Mouse (Mus musculus): ENCODE results near the gene Sec23a.
"Not testable (repeated sequence)": the region's sequence is repeated elsewhere in the genome, so short reads cannot be mapped to it uniquely, and the experiment has no call there.

The Sec23a gene

GRCm38 (mm10) chr12:59011844-59012709 lies at the start of gene Sec23a:
Gene Sec23a, minus strand, starts transcription at chr12:59012017.
- DNase-seq (ENCODE audit: low spot score) = peak; percentile 99

GRCm38 (mm10) chr12:59060993-59061595 lies 49.3 kb upstream of the Sec23a start, which contains the start of gene Trappc6b:
Gene Trappc6b, minus strand, starts transcription at chr12:59061472.
- peak; percentile 64 for DNase-seq (ENCODE audit: low spot score)

- no peak for DNase-seq (ENCODE audit: low spot score)
Observed at GRCm38 (mm10) chr12:59060322-59060721, 48.5 kb upstream of the Sec23a start.

- DNase-seq (ENCODE audit: low spot score) = not testable (repeated sequence)
Observed at GRCm38 (mm10) chr12:59058242-59058641, 46.4 kb upstream of the Sec23a start.

GRCm38 (mm10) chr12:59056222-59056621 lies 44.4 kb upstream of the Sec23a start:
- no peak for DNase-seq (ENCODE audit: low spot score)

GRCm38 (mm10) chr12:59055196-59055850 lies 43.5 kb upstream of the Sec23a start:
- DNase-seq (ENCODE audit: low spot score) = no peak

- no peak for DNase-seq (ENCODE audit: low spot score)
Observed at GRCm38 (mm10) chr12:59053976-59054375, 42.2 kb upstream of the Sec23a start.

GRCm38 (mm10) chr12:59053166-59053565 lies 41.3 kb upstream of the Sec23a start:
- DNase-seq (ENCODE audit: low spot score) = peak; percentile 49

- DNase-seq (ENCODE audit: low spot score) = no peak
Observed at GRCm38 (mm10) chr12:59052470-59052869, 40.7 kb upstream of the Sec23a start.

- DNase-seq (ENCODE audit: low spot score) = no peak
Observed at GRCm38 (mm10) chr12:59040851-59041250, 29.0 kb upstream of the Sec23a start.

- peak; percentile 80 for DNase-seq (ENCODE audit: low spot score)
Observed at GRCm38 (mm10) chr12:59039971-59040844, 28.4 kb upstream of the Sec23a start.

- DNase-seq (ENCODE audit: low spot score) = no peak
Observed at GRCm38 (mm10) chr12:59039162-59039970, 27.5 kb upstream of the Sec23a start.

- peak; percentile 54 for DNase-seq (ENCODE audit: low spot score)
Observed at GRCm38 (mm10) chr12:59032101-59032500, 20.3 kb upstream of the Sec23a start.

GRCm38 (mm10) chr12:59021306-59021705 lies 9.5 kb upstream of the Sec23a start:
- no peak for DNase-seq (ENCODE audit: low spot score)

GRCm38 (mm10) chr12:59019891-59020290 lies 8.1 kb upstream of the Sec23a start:
- DNase-seq (ENCODE audit: low spot score) = no peak

GRCm38 (mm10) chr12:59017970-59018369 lies 6.2 kb upstream of the Sec23a start:
- no peak for DNase-seq (ENCODE audit: low spot score)

GRCm38 (mm10) chr12:59013234-59013633 lies 1.4 kb upstream of the Sec23a start, which contains the start of gene Gemin2:
Gene Gemin2, plus strand, starts transcription at chr12:59013393.
- DNase-seq (ENCODE audit: low spot score) = peak; percentile 89

- peak; percentile 58 for DNase-seq (ENCODE audit: low spot score)
Observed at GRCm38 (mm10) chr12:59012710-59013091, 884 bp upstream of the Sec23a start.

GRCm38 (mm10) chr12:59011275-59011843 lies 458 bp downstream of the Sec23a start:
- no peak for DNase-seq (ENCODE audit: low spot score)

- DNase-seq (ENCODE audit: low spot score) = peak; percentile 16
Observed at GRCm38 (mm10) chr12:59010482-59010881, 1.3 kb downstream of the Sec23a start.
